Mouse (Mus musculus) megakaryocyte progenitor cell, adult 5-6 weeks (primary cell): ENCODE data around the gene Gm28305. TPM values are rescaled to one million over a fixed set of nuclear protein-coding genes. Genes with fewer than 3 reads are reported as not detected.

Experiments
- ATAC-seq: replicated peaks from 2 replicates; pipeline ENCODE4 v1.8.0; 2016; ENCODE audit warnings: mild to moderate bottlenecking, moderate TSS enrichment, inconsistent platforms; ENCODE audit not compliant: poor library complexity
- total RNA-seq, 2 experiments: library from RNA; stranded (forward) in 1 of 2; stranded (reverse) in 1 of 2; fragments of 157-497, 149-512 nt in 1 of 2; fragments of 200-1000 nt in 1 of 2; gene quantifications; 2 replicates each; pipeline versions ENCODE4 v1.2.3 to v1.2.4; 2015 to 2017

Gene Gm28305
- total RNA-seq, 2 experiments from 2014 or later = not detected

DNA sequence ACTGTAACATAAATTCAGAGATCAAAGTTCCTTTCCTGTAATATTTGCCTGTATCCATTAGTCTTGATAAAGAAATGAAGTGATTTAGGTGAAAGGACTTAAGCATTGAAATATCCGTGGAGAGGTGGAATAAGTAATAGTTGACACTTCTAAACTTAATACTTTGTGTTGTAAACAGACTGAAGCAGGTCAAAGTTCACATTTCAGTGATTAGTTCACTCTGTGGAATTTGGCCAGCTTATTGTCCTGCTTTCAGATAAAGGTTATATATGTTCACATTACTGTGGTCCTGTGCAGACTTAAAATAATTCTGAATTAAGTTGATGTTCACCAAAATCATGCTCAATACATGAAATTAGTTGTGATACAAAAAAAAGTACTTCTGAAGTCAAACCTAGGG is 24.1 kb downstream of the Gm28305 start:
- no peak for ATAC-seq

DNA sequence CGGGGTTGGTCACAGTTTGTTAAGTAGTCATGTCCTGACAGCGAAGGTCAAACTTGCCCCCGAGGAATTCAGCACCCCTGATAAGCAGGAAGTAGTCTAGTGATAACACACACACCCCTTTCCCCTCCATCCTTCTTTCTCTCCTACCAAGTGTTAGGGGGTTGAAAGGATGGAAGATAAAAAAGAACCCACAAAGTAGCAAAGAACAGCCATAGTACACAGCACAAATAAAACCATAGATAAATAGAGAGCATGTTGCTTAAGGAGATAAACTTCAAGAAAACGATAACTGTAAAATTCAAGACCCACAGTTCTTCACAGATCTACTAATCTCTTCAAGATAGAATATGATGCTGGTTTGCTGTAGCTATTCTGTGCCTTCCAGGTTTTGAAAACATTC is 29.8 kb downstream of the Gm28305 start:
- ATAC-seq = 0 out of 2 replicates have a peak, but pooled peaks have one; percentile 23

DNA sequence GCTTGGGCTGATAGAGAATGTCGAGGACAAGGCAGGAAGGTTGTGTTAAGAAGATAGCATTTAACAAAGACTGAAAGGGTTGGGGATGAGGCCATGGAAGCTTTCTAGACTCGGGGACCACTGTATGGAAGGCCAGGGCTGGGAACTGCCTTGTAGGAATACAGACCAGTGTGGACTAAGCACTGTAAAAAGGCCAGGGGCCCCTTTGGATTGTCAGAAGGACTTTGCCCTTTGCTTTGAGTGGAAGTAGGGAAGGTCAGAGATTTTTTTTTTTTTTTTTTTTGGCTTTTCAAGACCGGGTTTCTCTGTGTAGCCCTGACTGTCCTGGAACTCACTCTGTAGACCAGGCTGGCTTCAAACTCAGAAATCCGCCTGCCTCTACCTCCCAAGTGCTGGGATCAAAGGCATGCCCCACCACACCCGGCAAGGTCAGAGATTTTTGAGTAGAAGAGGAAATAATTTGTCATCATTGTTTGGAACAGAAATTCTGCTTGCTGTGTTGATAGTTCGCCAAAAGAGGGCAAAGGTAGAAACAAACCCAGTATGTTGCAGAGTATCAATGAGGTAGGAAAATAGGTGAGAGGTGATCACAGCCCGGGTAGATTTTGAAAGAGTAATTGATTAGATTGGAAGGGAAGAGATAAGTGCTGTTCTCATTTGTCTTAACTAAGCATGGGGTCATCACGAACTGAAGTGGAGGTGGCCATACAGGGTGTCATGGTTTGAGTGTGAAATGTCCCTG is 30.6 kb downstream of the Gm28305 start:
- no peak for ATAC-seq

DNA sequence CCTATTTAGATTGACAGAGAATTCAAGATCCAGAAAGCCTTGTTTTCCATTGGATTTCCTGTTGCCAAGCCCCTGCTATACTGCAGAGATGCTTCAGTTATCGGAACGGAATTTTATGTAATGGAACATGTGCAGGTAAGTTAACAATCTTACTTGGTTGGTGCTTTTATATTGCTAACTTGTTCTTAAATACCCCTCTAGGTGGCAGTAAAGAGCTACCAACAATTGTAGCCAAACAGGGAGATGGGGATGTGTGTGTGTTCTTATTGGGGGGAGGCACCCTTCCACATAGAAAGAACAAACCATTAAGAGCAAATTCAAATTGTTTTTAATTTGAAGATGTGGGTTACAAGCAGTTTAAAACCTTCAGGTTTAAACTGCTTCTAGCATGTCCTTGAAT is 35.3 kb downstream of the Gm28305 start:
- ATAC-seq = peak; percentile 67

DNA sequence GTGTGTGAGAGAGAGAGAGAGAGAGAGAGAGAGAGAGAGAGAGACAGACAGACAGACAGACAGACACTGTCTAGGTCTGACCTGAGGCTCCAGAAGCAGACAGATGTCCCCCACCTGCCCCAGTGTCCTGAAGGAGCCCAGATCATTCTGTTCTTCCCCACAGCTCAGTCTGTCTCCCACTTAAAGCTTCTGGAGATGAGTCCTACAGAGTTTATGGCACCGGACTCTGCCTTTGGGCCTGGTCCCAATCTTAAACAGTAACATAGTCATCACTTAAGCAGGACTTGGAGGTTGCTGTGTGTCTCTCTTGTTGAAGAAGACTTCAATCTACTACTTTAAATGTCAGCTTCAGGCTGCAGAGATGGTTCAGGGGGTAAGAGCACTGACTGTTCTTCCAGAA is 38.3 kb downstream of the Gm28305 start:
- ATAC-seq = no peak

DNA sequence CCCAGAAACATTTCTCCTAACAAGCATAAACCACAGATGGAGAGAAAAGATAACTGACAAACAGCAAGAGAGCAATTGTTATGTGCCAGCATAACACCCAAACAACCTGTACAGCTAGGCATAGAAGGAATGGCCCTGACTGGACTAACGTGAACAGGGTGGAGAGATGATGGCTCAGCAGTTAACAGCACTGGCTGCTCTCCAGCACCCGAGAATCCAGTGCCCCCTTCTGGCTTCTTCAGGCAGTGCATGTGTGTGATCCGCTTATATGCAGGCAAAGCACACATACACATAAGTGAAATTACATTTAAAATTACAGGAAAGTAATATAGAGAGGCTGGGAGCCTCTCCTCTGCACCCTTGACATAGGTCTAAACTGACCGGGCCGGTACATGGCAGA is 38.9 kb downstream of the Gm28305 start:
- ATAC-seq = peak; percentile 98

DNA sequence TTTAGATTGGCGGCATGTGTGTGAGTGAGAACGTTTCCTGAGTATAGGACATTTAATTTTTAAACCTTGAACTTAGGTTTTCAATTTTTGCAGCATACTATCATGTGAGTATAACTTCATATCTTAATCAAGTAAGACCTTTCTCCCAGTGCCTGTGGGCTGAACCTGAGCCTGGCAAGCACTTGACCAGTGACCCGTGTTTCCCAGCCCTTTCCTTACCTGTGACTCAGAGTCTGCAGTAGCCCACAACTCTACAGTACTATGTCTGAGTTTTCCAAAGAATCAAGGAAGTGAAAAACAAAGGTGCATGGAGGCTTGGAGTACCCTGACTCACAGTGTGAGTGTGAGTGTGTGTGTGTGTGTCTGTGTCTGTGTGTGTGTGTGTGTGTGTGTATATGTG is 39.6 kb downstream of the Gm28305 start:
- no peak for ATAC-seq

DNA sequence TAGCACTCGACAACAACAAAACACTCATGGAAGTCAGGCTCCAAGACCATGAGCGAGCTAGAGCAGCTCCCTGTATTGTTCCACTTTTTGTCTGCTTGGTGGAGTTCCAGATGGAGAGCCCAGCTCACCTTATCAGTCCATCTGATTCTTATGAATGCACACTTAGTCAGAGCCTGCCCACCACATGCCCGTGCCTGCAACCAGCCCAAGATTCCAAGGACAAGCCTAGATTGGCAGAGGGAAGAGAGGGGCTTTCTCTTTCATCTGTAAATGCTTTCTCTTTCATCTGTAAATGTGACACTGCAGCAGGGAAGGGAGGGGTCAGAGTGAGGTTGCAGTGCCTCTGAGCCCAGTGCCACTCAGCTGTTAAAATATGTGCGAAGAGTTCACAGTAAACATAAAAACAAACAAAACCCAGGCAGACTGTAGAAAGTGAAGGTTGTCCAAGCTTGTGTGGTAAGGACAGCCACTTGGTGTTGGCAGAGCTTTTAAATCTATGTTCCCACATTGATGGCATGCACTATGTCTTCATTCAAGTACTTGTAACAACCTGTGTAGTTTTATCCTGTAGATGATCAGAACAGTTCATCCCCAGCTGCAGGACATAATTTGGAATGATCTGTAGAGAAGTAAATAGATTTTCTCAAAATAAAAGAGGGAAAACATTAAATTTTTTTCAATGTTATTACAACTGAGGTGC is 45.4 kb downstream of the Gm28305 start:
- no peak for ATAC-seq

DNA sequence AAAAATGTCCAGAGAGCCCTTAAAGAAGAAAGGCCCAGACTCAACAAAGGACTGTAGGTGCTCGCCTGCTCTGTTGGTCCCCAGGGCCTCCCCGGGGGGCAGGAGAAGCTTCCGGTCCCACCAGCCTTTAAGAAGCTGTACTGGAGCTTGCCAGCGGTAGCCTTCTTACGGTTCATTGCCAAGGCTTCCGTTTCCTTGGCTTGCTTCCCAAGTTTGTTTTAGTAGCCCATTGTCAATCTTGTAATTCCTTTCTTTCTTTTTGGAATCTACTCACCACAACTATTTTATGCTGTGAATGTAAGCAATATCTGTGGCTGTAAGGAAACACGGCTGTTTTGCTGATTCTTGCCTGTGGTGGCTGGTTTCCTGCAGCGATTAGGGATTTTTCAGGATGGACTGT is 48.1 kb downstream of the Gm28305 start:
- no peak for ATAC-seq

DNA sequence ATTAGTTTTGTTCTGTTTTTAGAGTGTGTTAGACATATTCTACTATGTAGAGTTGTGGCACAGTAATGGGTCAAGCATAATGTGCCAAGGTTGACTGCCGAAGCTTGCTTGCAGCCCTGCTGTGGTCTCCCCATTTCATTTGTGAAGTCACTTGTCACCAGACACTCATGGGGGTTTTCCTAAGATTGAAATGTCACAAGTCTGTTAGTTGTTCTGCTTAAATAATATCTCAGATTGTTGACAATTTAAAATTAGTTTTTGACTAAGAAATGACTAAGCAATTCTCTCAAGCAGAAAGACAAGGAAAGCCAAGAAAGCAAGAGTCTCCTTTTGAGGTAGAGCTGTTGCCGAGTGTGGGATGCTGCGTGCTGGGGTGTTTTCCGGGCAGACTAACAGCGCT is 52.5 kb downstream of the Gm28305 start:
- no peak for ATAC-seq

DNA sequence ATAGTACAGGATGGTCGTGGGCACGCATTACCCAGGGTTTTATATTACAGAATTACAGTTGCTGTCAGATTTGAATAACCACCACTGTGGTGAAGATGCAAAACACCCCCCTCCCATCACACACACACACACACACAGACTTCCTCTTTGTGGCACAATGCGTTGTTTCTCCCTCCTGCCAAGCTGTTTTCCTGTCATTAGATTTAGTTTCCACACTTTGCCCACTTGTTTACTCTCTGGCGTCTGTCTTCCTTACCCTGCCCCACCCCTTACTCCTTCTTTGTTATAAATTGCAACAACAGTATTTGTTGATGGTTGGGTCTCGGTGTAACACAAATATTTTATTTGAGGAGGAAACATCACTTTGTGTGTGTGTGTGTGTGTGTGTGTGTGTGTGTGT is 57.8 kb downstream of the Gm28305 start:
- ATAC-seq = peak; percentile 93

DNA sequence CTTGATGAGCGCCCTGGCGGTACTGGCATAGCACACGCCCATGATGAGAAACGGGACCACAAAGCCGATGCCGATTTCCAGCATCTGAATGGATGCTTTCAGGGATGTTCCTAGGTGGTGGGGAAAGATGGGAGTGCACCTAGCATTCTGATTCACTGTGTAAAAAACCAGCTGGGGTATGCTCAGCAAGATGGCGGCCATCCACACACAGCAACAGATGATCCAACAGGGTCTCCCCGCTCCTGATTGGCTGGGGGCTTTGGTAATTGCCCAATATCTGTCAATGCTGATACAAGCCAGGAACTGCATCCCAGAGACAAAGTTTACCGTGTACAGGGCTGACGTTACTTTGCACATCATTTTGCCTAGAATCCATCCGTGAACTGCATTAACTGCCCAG is 58.6 kb downstream of the Gm28305 start:
- ATAC-seq = no peak

DNA sequence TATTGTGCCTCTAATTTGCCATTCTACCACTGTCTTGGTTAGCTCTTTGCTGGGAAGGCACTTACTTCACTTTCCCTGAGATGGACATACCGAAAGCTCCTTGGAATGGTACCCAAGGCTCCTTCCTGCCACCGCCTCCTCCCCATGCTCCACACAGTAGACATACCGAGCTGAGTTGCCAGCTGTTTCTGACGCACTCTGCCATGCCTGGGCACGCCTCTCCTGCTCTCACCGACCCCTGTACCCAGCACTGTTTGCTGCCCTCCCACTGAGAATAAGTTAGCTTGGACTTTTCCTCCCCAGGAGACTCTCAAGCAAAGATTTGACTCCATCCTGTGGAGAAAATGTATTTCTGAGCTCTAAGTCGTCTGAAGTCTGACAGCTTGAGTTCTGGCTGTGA is 60.4 kb downstream of the Gm28305 start:
- ATAC-seq = no peak

DNA sequence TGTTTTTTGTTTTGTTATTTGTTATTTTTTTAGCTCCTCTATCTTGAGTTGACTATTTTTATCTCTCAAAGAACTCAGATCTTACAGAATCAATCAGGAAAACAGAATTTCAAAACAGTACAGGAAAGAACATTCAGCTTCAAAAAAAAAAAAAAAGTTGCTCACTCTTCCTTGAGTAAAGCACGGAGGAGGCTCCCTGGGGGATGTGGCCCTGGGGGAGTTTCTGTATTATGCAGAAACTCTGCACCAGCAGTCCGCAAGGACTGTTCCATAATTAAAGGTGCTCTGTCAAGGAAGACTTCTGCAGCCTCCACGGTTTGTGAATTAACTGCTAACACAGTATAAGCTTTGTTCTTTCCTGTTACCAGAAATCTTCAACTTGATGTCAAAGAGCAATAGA is 61.0 kb downstream of the Gm28305 start:
- ATAC-seq = no peak

DNA sequence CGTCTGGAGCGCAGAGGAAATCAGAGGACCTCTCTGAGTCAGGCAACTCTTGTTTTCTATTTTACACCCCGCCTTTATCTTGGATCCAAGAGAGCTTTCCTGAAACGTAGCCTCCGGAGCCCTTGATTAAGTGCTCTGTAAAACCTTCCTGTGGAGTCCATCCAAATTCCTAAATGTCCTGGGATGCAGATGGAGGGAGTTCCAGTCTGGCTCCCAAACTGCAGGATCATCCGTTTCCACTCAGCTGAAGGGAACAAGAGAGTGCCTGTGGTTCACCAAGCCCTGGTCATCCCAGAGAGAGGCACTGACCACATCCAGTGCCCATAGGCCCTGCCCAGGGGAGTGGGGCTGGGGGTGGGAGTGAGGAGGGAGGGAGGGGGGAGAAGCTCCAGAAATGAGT is 61.8 kb downstream of the Gm28305 start:
- ATAC-seq = no peak

DNA sequence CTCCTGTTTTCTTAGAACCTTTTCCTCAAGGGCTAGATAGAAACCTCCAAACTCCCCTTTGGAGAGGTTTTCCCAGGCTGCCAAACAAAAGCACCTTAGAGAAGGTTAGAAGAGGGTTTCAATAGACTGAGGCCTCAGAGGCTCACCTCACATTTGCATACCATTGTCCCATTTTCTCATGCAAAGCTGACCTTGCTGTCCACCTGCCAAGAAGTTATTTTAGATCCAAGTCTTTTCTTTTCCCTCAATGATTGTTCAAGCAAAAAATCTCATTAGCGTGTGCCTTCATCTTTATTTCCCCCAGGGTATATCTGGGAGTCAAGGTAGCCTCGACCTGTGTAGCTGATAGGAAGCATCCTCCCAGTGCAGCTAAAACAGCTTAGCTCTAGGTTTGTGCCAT is 62.4 kb downstream of the Gm28305 start:
- no peak for ATAC-seq

DNA sequence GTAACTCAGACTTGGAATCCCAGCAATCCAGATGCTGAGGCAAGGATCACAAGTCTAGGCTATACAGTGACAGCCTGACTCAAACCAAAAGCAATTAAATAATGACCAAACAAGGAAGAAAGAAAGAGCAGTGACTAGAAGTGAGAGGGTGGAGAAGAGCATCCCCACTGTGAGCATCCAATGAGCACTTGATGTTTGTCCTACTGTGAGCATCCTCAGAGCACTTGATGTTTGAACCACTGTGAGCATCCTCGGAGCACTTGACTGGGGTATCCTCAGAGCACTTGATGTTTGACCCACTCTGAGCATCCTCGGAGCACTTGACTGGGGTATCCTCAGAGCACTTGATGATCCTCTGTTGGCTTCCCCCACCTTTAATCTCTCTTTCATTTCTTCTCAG is 64.5 kb downstream of the Gm28305 start:
- ATAC-seq = no peak

DNA sequence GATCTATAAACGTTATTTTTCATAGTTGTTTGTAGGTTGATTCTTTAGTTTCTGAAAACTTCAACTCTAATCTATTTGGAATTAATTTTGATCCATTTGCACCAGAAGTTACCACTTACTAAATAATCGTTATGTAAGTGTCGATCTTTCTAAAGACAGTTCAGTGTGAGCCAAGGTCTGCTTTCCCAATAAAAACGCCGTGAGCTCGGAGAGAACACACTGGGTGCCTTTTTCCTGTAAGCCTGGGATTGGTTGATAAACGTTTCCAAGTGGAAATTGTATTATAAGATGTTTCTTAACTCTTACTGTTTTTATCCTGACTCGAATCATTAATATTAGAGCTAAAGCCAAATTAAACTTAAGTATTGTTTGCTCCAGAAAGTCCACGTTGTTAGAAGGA is 66.5 kb downstream of the Gm28305 start:
- no peak for ATAC-seq

DNA sequence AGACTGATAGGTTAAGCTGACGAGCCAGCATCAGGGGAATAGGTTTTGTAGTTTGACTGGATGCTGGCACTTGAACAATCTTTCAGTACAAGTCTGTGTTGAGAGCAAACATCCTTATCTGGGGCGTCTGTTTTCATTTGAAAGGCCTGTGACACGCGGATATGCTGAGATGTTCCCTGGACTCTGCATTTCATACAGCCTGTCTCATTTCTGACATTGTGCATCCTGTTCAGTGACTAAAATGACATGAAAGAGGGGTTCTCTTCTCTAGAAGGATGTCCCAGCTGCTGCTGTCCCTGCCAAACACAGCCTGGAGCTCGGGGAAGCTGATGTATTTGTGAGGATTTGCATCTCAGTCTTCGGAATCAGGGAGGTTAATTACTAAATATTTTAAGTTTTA is 67.0 kb downstream of the Gm28305 start:
- ATAC-seq = no peak

DNA sequence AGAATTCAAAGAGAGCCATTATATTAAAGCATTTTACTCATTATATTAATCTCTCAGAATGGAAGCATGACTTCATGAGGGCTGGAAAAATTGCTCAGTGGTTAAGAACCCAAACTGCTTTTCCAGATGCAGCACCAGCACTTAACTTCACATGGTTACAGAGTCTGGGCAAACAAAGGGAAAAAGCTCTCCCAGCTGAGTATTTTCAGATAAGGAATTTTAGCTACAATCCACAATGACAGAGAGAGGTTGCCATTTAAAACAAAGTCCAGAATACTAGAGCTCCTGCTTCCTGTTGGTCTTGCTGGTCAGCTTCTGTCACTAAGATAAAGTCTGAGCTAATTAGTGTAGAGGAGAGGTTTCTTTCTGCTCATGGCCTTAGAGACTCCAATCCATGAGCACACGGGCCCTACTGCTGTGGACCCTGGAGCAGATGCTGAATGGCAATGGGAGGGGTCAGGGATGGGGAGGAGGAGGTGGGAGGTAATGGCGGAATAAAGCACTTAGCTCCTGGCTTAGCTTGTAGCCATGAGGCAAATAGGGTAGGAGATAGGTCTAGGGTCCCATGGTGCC is 68.2 kb downstream of the Gm28305 start:
- no peak for ATAC-seq

DNA sequence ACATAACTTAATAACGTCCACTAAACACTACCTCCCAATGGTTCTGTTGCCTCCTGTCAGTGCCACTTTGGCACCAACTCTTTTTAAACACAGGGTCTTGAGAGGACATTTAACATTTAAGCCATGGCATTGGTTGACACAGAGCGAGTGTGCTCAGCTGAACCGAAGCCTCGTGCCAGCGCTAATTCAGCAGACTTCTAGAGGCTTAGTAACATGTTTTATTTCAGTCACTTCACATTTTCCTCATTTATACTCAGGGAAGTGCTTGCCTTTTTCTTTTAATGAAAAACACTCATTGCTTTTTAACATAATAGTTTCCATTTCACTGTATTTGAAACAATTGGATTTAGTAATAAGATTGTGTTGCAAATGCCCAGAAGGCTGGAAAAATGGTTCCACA is 68.7 kb downstream of the Gm28305 start:
- ATAC-seq = no peak

DNA sequence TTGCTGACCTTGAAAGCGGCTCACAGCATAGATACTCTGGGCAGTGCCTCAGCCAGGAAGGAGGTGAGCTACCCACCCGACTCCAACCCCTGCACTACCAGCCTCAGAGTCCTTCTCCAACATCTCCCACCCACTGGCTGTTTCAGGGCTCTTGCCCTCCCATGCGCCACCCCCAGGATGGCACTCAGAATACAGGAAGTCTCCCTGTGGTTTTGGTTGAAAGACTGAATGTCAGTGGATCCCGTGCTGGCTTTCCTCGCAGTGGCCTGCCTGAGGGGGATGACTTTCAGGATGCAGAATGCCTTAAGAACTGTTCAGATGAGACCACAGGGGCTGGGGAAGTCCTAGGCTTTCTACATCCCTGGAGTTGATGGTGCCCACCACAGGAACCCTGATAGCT is 82.6 kb downstream of the Gm28305 start:
- ATAC-seq = peak; percentile 76
